10 mouse cellular contexts compared by ENCODE assay signal in the genomic region with DNA sequence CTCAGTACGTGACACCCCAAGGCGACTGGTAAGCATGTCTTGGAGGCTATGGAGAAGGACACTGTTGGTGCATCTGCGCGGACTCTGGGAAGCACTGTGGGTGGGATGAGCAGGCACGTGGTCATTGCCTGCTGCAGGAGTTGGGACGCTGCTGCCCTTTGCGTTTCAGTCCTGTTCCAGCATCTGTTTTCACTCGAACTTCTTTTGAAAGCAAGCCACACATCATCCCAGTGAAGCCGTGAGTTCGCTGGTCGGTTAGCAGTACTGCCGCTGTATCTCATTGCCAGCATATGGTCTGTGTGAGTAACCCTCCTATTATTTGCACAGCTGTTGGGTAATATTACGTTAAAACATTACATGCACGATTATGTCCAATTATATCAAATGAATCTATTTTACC.
DNase-seq lines count a peak whose midpoint lies in the region; ATAC-seq and TF ChIP-seq lines count a peak whose summit lies in the region.
"Had no signal": no experiment of that assay in that cellular context is flagged by ENCODE, and none has a peak within 500 bp of the region (broad histone marks: within the 10 kb centered on the region; RNA-seq: fewer than 3 reads in every experiment).

No protein-coding gene starts in this region.

- H3K9ac ChIP-seq in kidney, postnatal 0 days (ENCODE audit: low read depth, low read length), result no peak overlapping the region
- no peak overlapping the region for H3K9ac ChIP-seq in embryonic facial prominence, embryonic 15.5 days
- no peak overlapping the region for H3K9ac ChIP-seq in limb, embryonic 15.5 days

- peak; percentile 67 for DNase-seq in kidney, postnatal 0 days (ENCODE audit: low spot score)
- DNase-seq in kidney, postnatal 36 days, result no peak
- peak; percentile 73 for DNase-seq in embryo, embryonic 10 days (ENCODE audit: low spot score)
- DNase-seq in left cerebral cortex, adult 2 months (ENCODE audit: extremely low spot score in 1 of 2, low spot score in 2 of 2), result no peak
- DNase-seq in left cerebral cortex, adult 11 months (ENCODE audit: low spot score), result no peak
- DNase-seq in thymus, adult 2 months, result no peak
- DNase-seq: adrenal gland, adult 8-10 months; cerebellum, adult 9-11 months had no signal

- no peaks in the 10 kb centered on the region for H3K36me3 ChIP-seq in kidney, postnatal 0 days (ENCODE audit: insufficient read depth, low read length)
- H3K36me3 ChIP-seq in embryonic facial prominence, embryonic 15.5 days, result no peaks in the 10 kb centered on the region
- no peaks in the 10 kb centered on the region for H3K36me3 ChIP-seq in limb, embryonic 15.5 days
- no peaks in the 10 kb centered on the region for H3K36me3 ChIP-seq in thymus, adult 2 months (ENCODE audit: control insufficient read depth, insufficient read depth, low read length)

- no peaks in the 10 kb centered on the region for H3K27me3 ChIP-seq in kidney, postnatal 0 days (ENCODE audit: insufficient read depth, low read length)
- H3K27me3 ChIP-seq in embryonic facial prominence, embryonic 15.5 days, result no peaks in the 10 kb centered on the region
- H3K27me3 ChIP-seq in limb, embryonic 15.5 days, result no peaks in the 10 kb centered on the region
- H3K27me3 ChIP-seq in thymus, adult 2 months (ENCODE audit: control insufficient read depth, insufficient read depth, low read length), result no peaks in the 10 kb centered on the region

- no peak for TF ChIP-seq CTCF in kidney, postnatal 0 days (IDR thresholded peaks at IDR 0.05; ENCODE audit: low read depth)
- TF ChIP-seq CTCF in left cerebral cortex, adult 2 months (IDR thresholded peaks at IDR 0.05), result no peak
- TF ChIP-seq CTCF in thymus, adult 2 months (IDR thresholded peaks at IDR 0.05; ENCODE audit: borderline replicate concordance, control insufficient read depth, extremely low read depth, insufficient read depth, low read length, poor library complexity), result no peak

- no peak for TF ChIP-seq POLR2A in thymus, adult 2 months (IDR thresholded peaks at IDR 0.05; ENCODE audit: control insufficient read depth, extremely low read depth, insufficient read depth, low read length, poor library complexity)

- H3K27ac ChIP-seq in kidney, postnatal 0 days, result no peak overlapping the region
- H3K27ac ChIP-seq in embryonic facial prominence, embryonic 15.5 days (replicated peaks), result no peak overlapping the region
- no peak overlapping the region for H3K27ac ChIP-seq in limb, embryonic 15.5 days
- H3K27ac ChIP-seq in left cerebral cortex, adult 2 months, result no peak overlapping the region
- H3K27ac ChIP-seq in thymus, adult 2 months (ENCODE audit: control insufficient read depth, insufficient read depth, low read length), result no peak overlapping the region

- no peaks in the 10 kb centered on the region for H3K9me3 ChIP-seq in kidney, postnatal 0 days (replicated peaks; ENCODE audit: low read length)
- no peaks in the 10 kb centered on the region for H3K9me3 ChIP-seq in embryonic facial prominence, embryonic 15.5 days (replicated peaks)
- no peaks in the 10 kb centered on the region for H3K9me3 ChIP-seq in limb, embryonic 15.5 days

- WGBS in kidney, postnatal 0 days, result 42% methylated on average over 14 of the region's 14 CpGs
- WGBS in embryonic facial prominence, embryonic 15.5 days, result 22% methylated on average over 14 of the region's 14 CpGs
- 32% methylated on average over 14 of the region's 14 CpGs for WGBS in limb, embryonic 15.5 days
- WGBS in thymus, adult 2 months, result 93% methylated on average over 14 of the region's 14 CpGs

- no peak overlapping the region for H3K4me2 ChIP-seq in kidney, postnatal 0 days (ENCODE audit: low read length)
- 0 out of 2 replicates have a peak overlapping the region, but pooled peaks have one; percentile 8 for H3K4me2 ChIP-seq in embryonic facial prominence, embryonic 15.5 days (replicated peaks)
- H3K4me2 ChIP-seq in limb, embryonic 15.5 days, result 0 out of 2 replicates have a peak overlapping the region, but pooled peaks have one; percentile 10

- intact Hi-C loops in left cerebral cortex, adult 2 months (cut with DNase I), result loop anchor here (10.0 kb wide), 1 partner anchor 399 kb away; no protein-coding TSS in a partner anchor

- peak; percentile 66 for ATAC-seq in kidney, postnatal 0 days (replicated peaks; ENCODE audit: low FRiP score, low read depth)
- ATAC-seq in embryonic facial prominence, embryonic 15.5 days (ENCODE audit: insufficient number of reproducible peaks, low FRiP score, low TSS enrichment, low read depth), result peak; percentile 72; the same call in 1 of the 2 replicates
- ATAC-seq in limb, embryonic 15.5 days (ENCODE audit: insufficient number of reproducible peaks, low FRiP score, low TSS enrichment, low read depth), result no peak

- no peak overlapping the region for H3K4me3 ChIP-seq in kidney, postnatal 0 days (replicated peaks; ENCODE audit: low read depth, low read length)
- no peak overlapping the region for H3K4me3 ChIP-seq in embryonic facial prominence, embryonic 15.5 days (replicated peaks)
- no peak overlapping the region for H3K4me3 ChIP-seq in limb, embryonic 15.5 days
- H3K4me3 ChIP-seq in left cerebral cortex, adult 2 months, result no peak overlapping the region
- H3K4me3 ChIP-seq in thymus, adult 2 months (ENCODE audit: control insufficient read depth, insufficient read depth, low read length), result no peak overlapping the region

- no peaks in the 10 kb centered on the region for H3K4me1 ChIP-seq in kidney, postnatal 0 days (replicated peaks; ENCODE audit: insufficient read depth, low read length)
- H3K4me1 ChIP-seq in embryonic facial prominence, embryonic 15.5 days, result no peaks in the 10 kb centered on the region
- peaks cover 2% of the 10 kb centered on the region; the same call in 1 of the 2 replicates for H3K4me1 ChIP-seq in limb, embryonic 15.5 days
- no peaks in the 10 kb centered on the region for H3K4me1 ChIP-seq in thymus, adult 2 months (replicated peaks; ENCODE audit: control insufficient read depth, insufficient read depth, low read length)

Comparison
In these comparisons a context has a peak if more than half of its experiments do, and no peak if none do; other contexts are left out.
1. DNase-seq: peak in kidney, postnatal 0 days (single experiment) and embryo, embryonic 10 days (single experiment); none in kidney, postnatal 36 days (0 of 2), left cerebral cortex, adult 2 months (0 of 2), left cerebral cortex, adult 11 months (single experiment) and thymus, adult 2 months (single experiment).